Mouse (Mus musculus) hindbrain, embryonic 16.5 days (tissue): ENCODE measurements at regions not wholly inside any gene's neighbourhood (a gene's known extent, or its start where the extent isn't known, plus 50 kb on each side); places are given as distances from the start of the nearest gene placed in this dataset.
"Not testable (repeated sequence)": the region's sequence is repeated elsewhere in the genome, so short reads cannot be mapped to it uniquely, and the experiment has no call there.

Experiments used
- ATAC-seq: fragments of 200-750 bp; cut with Nextera tagmentation; 2 replicates; pipeline ENCODE4 v1.8.0; 2017; ENCODE audit warnings: moderate TSS enrichment, moderate library complexity
- H3K27ac ChIP-seq: fragments of 300-500 bp; sonication (generic); 2 replicates; pipeline ENCODE4 v1.5.1; 2014; ENCODE audit warnings: low read depth, mild to moderate bottlenecking, control low read depth, low read length, moderate library complexity
- H3K27me3 ChIP-seq: fragments of 300-500 bp; sonication (generic); replicated peaks from 2 replicates; pipeline ENCODE4 v1.6.1; 2014; ENCODE audit warnings: low read length; ENCODE audit not compliant: control insufficient read depth, insufficient read depth
- H3K36me3 ChIP-seq: fragments of 300-500 bp; sonication (generic); 2 replicates; pipeline ENCODE4 v1.6.1; 2014; ENCODE audit warnings: mild to moderate bottlenecking, low read length, moderate library complexity, mixed read lengths; ENCODE audit not compliant: control insufficient read depth, insufficient read depth
- H3K4me1 ChIP-seq: fragments of 300-500 bp; sonication (generic); 2 replicates; pipeline ENCODE4 v1.6.1; 2014; ENCODE audit warnings: low read depth, low read length; ENCODE audit not compliant: control insufficient read depth, insufficient read depth
- H3K4me2 ChIP-seq: fragments of 300-500 bp; sonication (generic); 2 replicates; pipeline ENCODE4 v1.6.1; 2014; ENCODE audit warnings: mild to moderate bottlenecking, low read length, control low read depth, moderate library complexity
- H3K4me3 ChIP-seq: fragments of 300-500 bp; sonication (generic); 2 replicates; pipeline ENCODE4 v1.5.1; 2014; ENCODE audit warnings: mild to moderate bottlenecking, low read length, control low read depth, moderate library complexity
- H3K9ac ChIP-seq: fragments of 300-500 bp; sonication (generic); 2 replicates; pipeline ENCODE4 v1.6.1; 2014; ENCODE audit warnings: low read depth, mild to moderate bottlenecking, control low read depth, low read length, moderate library complexity
- H3K9me3 ChIP-seq: fragments of 300-500 bp; sonication (generic); 2 replicates; pipeline ENCODE4 v1.6.1; 2014; ENCODE audit warnings: mild to moderate bottlenecking, low read length, moderate library complexity; ENCODE audit not compliant: control insufficient read depth
- WGBS: fragments of 180-500 bp; shearing (Covaris S2); extraction: QIAGEN DNeasy Blood & Tissue Kit; methylation state at CpG from one replicate; pipeline ENCODE4 v1.1.7; 2014; 5-methylcytosine and 5-hydroxymethylcytosine counted together

DNA sequence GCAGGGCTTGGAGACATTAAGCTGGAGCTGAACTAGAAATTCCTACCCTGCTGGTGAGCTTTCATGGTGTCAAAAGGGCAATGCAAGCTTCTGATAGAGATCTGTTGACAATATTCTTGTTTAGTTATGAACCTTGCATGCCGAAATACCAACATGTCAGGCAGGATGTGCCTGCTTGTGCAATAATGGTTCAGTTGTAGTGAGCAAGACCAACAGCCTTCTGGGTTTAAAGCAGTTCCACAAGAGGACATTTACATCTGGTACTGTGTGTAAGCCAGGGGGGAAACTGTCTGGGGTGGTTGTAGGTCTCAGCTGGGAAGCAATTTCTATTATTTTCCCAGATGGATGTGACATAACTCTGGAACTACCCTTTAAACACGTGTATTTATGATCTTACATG lies 987.6 kb upstream of the Gm38303 start:
- Histone ChIP-seq H3K27me3 (no peaks in the 10 kb centered on the region), H3K4me3 (no peak overlapping the region), H3K27ac (no peak overlapping the region), H3K36me3 (no peaks in the 10 kb centered on the region), H3K4me1 (no peaks in the 10 kb centered on the region), H3K9me3 (no peaks in the 10 kb centered on the region), H3K4me2 (no peak overlapping the region), H3K9ac (no peak overlapping the region)
- no peak for ATAC-seq
- 67% methylated on average over 2 of the region's 2 CpGs for WGBS

DNA sequence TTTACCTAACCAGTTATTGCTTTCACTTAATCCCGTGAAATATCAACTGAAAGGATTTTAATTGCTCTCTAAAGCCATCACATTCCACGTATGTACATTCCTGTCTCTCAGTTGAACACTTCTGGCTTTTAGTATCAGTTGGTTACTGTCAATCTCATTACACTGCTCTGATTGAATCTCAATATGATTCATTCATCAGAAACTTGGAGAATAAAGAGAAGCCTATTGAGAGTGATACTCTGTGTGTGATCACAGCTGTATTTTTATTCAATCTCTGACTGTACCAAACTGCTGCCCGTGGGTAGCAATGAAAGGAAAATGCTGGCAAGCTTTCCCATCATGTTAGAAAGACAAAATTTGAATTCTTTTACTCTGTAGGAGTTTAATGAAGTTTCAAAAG lies 957.5 kb upstream of the Gm38303 start:
- WGBS = 64% methylated on average over 3 of the region's 3 CpGs
- Histone ChIP-seq H3K27me3 (no peaks in the 10 kb centered on the region), H3K36me3 (no peaks in the 10 kb centered on the region), H3K9ac (no peak overlapping the region), H3K4me1 (no peaks in the 10 kb centered on the region), H3K4me3 (no peak overlapping the region), H3K9me3 (no peaks in the 10 kb centered on the region), H3K27ac (no peak overlapping the region), H3K4me2 (no peak overlapping the region)
- ATAC-seq = no peak

DNA sequence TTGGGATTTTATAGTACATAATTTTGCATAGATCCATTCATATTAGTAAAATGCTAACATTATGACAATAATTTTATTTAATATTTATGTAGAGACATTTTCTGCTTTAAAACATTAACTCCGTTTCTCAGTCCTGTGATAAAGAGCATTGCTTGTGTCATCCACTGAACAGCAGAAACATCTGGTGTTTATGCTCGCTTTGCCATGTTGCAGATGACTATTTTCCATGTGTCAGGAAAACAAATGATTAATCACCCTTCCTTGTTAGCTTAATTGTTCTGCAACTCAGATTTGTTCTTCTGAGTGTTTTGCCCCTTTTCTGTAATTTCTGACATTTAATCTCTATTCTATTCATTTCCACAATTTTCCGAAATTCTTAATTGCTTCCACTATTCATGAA lies 925.6 kb upstream of the Gm38303 start:
- no peaks in the 10 kb centered on the region for H3K9me3 ChIP-seq
- H3K27ac ChIP-seq = no peak overlapping the region
- no peak overlapping the region for H3K4me2 ChIP-seq
- no peaks in the 10 kb centered on the region for H3K36me3 ChIP-seq
- H3K4me3 ChIP-seq = no peak overlapping the region
- H3K4me1 ChIP-seq = no peaks in the 10 kb centered on the region
- H3K9ac ChIP-seq = no peak overlapping the region
- 74% methylated on average over 3 of the region's 3 CpGs for WGBS
- no peak for ATAC-seq
- no peaks in the 10 kb centered on the region for H3K27me3 ChIP-seq

- H3K27me3 ChIP-seq = no peaks in the 10 kb centered on the region
- no peak overlapping the region for H3K27ac ChIP-seq
- no peaks in the 10 kb centered on the region for H3K4me1 ChIP-seq
- no peaks in the 10 kb centered on the region for H3K36me3 ChIP-seq
- H3K9me3 ChIP-seq = no peaks in the 10 kb centered on the region
- H3K4me2 ChIP-seq = no peak overlapping the region
- H3K4me3 ChIP-seq = no peak overlapping the region
- ATAC-seq = no peak
- 89% methylated on average over 2 of the region's 2 CpGs for WGBS
- H3K9ac ChIP-seq = no peak overlapping the region
Observed at GRCm38 (mm10) chr3:11213996-11214395, 878.5 kb upstream of the Gm38303 start.

DNA sequence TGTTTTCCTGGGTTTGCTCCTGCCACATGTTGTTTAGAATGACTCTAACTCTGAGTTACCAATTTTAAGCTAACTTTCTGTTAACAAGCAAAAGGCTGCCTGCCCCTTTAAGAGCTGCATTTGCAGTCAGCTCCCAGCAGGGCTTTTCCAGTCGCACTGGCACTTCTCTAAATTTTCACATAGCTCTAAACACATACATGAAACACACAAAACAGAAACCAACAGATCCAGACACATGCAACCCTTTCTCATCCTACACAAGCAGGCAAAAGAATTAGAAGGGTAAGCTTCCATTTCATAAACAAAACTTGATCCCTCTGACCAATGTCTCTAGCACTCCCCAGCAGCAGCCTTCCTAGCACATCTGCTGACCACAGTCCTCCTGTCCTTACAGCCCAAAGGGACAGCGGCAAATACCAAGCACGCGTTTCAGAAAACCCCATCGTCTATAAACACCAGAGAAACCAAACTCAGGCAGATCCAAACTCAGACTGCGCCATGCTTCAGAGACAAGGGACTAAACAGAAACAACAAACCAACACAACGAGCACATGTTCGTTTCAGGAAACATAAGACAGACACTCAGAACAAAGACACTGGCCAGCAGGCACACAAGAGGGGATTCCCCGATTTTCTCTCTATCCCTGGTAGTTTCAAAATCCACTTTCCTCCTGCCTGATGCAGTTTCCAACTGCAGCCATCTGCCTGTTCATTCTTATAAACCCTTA lies 877.6 kb upstream of the Gm38303 start:
- Histone ChIP-seq H3K4me2 (peak overlapping the region; percentile 37), H3K4me3 (0 out of 2 replicates have a peak overlapping the region, but pooled peaks have one; percentile 5)
- H3K27ac ChIP-seq, H3K9ac ChIP-seq, H3K27me3 ChIP-seq, ATAC-seq, H3K9me3 ChIP-seq, H3K36me3 ChIP-seq, H3K4me1 ChIP-seq: not testable (repeated sequence)
- 36% methylated on average over 9 of the region's 9 CpGs for WGBS

DNA sequence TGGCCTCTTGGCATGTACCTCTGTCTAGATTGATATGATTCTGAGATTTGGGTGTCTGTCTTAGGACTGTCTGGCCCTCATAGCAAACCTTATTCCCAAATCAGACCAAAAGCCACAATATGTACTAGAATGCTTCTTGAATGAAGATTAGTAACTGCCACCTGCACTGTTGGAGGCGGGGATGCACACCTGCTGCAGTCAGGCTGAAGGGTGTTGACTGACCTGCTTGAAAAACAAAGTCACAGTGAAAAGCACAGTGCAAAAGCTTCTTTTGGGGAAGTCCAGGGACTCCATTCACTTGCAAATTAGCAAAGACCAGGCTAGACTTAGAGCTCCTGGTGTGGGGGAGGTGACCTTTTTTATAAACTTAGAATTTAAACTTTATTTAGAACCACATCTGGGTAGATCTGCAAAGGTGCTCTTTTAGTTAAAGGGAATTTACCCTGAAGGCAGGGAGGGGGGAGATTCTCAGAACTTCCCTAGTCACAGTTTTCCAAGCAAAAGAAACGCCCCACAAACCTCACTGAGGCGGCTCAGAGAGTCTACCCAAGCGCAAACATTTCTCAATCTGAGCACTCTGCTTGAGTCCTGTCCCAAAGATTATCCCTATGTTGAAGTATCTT lies 876.9 kb upstream of the Gm38303 start:
- not testable (repeated sequence) for H3K27ac ChIP-seq, H3K4me3 ChIP-seq, H3K9me3 ChIP-seq, H3K9ac ChIP-seq, H3K4me1 ChIP-seq, H3K27me3 ChIP-seq, H3K36me3 ChIP-seq, ATAC-seq
- H3K4me2 ChIP-seq = peak overlapping the region; percentile 37; the same call in 1 of the 2 replicates
- 37% methylated on average over 4 of the region's 4 CpGs for WGBS

DNA sequence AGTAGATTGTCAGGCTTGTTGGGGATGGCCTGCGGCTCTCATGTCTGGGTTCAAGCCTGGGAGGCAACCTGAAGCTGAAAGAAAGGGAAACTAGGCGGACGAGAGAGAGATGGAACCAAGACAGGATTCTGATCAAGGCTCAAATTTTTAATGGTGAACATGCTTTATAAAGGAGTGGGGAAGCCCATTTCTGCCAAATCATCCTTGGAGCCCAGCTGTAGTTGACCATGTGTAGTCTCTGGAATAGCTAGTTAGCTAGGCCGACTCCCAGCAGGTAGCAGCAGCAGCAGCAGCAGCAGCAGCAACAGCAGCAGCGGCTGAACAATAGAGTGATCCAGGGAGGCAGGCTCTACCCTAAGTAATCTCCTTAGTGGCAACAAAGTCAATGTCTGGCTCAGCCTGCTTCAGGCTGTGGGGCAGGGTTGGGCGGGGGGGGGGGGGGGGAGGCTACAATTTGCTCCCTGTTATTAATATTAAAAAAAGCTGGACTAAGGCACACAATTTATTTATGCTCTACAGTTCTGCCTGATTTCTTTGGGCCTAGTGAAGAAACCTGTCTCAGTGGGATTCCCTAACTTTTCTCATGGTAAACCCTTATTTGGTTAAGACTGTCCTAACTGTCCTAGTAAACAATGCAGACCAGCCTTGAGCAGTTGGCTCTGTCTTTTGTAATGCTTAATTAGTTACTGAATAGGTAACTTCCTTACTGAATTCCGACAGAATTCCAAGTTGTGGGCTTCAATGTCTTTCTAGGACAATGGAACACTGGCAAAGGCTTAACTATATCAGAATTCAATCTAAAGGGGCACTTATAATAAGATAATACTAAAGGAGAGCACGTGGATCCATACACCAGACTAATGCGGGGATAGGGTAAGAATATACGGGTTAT lies 875.7 kb upstream of the Gm38303 start:
- 63% methylated on average over 9 of the region's 10 CpGs for WGBS
- H3K9ac ChIP-seq, ATAC-seq, H3K4me1 ChIP-seq, H3K27ac ChIP-seq, H3K4me3 ChIP-seq, H3K4me2 ChIP-seq, H3K9me3 ChIP-seq, H3K27me3 ChIP-seq, H3K36me3 ChIP-seq: not testable (repeated sequence)

- Histone ChIP-seq H3K9me3 (no peaks in the 10 kb centered on the region), H3K27ac (no peak overlapping the region), H3K36me3 (no peaks in the 10 kb centered on the region), H3K4me3 (no peak overlapping the region), H3K4me2 (no peak overlapping the region), H3K27me3 (no peaks in the 10 kb centered on the region), H3K9ac (no peak overlapping the region), H3K4me1 (no peaks in the 10 kb centered on the region)
- WGBS = 78% methylated on average over 2 of the region's 2 CpGs
- ATAC-seq = no peak
Observed at GRCm38 (mm10) chr3:11174002-11174401, 838.5 kb upstream of the Gm38303 start.

GRCm38 (mm10) chr3:11155350-11155749 lies 819.9 kb upstream of the Gm38303 start:
- Histone ChIP-seq H3K36me3 (no peaks in the 10 kb centered on the region), H3K27ac (no peak overlapping the region), H3K9me3 (peaks cover under 1% of the 10 kb centered on the region; the same call in 1 of the 2 replicates), H3K27me3 (no peaks in the 10 kb centered on the region), H3K9ac (no peak overlapping the region), H3K4me1 (no peaks in the 10 kb centered on the region), H3K4me3 (no peak overlapping the region), H3K4me2 (no peak overlapping the region)
- no peak for ATAC-seq
- WGBS = 52% methylated on average over 1 of the region's 1 CpGs
